Mouse (Mus musculus): ENCODE data around the gene Iscu.

Gene Iscu

DNA sequence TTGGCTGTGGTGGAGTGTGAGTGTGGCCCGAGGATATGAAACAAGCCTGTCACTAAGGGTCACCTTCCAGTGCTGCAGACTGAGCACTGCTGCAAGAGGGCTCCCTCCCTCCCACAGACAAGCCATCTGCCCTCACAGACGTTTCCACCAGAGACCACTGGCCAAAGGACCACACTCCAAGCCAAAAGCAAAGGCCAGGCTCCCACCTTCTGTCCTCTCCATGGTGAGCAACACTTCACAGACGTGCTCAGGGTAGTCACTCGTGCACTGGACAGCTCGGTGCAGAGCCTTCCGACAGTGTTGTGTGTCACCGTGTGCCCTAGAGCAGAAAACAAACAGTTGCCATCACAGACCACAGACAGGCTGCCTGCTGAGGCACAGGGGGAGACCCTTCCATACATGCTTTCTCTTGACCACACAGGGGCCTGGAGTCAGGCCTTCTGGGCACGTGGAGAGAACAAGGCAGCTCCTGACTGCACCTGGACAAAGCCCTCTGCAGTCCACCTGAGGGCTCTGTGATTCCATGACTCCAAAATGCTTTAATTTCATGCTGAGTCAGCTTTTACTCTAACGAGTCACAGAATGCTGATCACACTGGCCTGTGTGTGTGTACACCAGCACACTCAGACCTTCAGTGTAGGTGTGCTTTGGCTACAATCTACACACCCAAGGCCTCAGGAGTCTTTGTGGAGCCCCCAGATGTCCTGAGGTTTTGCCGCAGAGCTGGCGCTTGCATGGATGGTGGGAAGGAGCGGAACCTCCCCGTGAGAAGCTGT lies 23.8 kb upstream of the Iscu start:
- in situ Hi-C loops (cut with MboI; ENCODE audit: unreplicated experiment in 2 of 2), result no loop called here

- in situ Hi-C loops (cut with MboI; ENCODE audit: unreplicated experiment in 2 of 2), result no loop called here
Measured at GRCm38 (mm10) chr5:113751521-113752157, 20.9 kb upstream of the Iscu start.

DNA sequence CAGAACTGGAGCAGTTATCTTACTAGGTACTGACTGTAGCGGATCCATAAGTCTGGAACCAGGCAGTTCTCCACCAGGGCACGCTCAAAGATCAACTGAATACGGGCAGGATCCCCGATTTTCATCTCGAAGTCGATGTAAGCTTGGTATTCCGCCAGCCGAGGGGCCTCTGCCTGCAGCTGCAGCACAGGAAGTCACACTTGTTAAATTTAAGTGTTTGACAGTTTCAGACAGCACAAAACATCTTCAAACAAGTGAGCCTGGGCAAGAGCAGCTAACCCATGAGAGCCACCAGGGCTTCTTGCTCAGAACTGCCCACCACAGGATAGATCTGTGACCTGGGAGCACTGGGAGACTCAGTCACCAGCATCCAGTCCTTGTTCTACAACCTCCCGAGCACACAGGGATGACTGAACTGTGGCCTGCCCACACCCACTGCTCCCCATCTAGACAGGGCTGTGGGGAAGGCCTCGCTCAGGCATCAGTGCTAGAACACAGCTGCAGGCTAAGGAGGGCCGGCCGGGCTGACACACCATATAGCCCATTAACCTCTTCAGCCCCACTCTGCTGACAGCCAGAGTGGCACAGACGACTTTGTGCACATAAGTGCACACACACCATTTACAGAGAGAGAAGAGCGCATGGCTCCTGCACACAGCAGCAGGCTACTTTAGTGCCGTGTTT lies 17.1 kb upstream of the Iscu start:
- in situ Hi-C loops (cut with MboI; ENCODE audit: unreplicated experiment in 2 of 2), result no loop called here

- in situ Hi-C loops (cut with MboI; ENCODE audit: unreplicated experiment in 2 of 2), result no loop called here
Measured at GRCm38 (mm10) chr5:113761585-113761984, 11.0 kb upstream of the Iscu start.

DNA sequence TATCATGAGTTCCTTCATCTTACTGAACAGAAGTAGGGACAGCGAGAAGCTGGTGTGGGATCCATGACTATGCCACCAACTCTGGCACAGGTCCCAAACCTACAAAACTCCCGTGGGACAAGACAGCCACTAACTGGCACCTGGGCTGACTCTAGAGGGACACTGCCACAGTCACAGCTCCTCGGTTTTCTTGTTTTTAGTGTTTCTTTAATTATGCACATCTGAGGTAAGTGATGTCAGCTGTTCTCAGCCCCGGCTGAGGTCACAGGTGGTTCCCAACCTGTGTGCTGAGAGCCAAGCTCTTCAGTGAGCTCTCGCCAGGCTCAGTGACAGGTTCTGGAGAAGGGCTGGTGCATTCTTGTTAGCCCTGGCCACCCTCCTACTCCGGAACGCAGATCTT lies 8.1 kb upstream of the Iscu start:
- in situ Hi-C loops (cut with MboI; ENCODE audit: unreplicated experiment in 2 of 2), result no loop called here

GRCm38 (mm10) chr5:113765641-113766526 lies 6.7 kb upstream of the Iscu start:
- in situ Hi-C loops (cut with MboI; ENCODE audit: unreplicated experiment in 2 of 2), result no loop called here

DNA sequence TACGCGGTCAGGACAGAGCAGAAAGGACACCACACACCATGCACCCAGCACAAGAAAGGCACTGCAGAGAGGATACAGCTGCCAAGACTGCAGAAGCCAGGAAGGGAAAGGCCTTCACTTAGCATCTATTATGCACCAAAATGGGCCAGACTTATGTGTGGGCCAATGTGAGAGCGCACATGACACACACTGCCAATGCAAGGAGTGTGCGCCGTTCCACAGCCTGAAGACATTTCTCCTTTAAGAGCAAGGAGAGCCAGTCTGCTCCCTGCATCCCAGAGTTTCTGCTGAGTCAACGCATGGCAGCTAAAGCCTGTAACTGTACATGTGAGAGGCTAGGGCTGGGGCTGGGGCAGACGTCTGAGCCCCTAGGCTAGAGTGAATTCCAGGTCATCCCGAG lies 3.7 kb upstream of the Iscu start:
- in situ Hi-C loops (cut with MboI; ENCODE audit: unreplicated experiment in 2 of 2), result no loop called here

GRCm38 (mm10) chr5:113771213-113772162 lies 1.1 kb upstream of the Iscu start:
- in situ Hi-C loops (cut with MboI; ENCODE audit: unreplicated experiment in 2 of 2), result loop anchor here (5.0 to 10.0 kb wide), 5 partner anchors 34 to 183 kb away; partner anchors contain the start of gene Ficd (in 1 of the 2)

DNA sequence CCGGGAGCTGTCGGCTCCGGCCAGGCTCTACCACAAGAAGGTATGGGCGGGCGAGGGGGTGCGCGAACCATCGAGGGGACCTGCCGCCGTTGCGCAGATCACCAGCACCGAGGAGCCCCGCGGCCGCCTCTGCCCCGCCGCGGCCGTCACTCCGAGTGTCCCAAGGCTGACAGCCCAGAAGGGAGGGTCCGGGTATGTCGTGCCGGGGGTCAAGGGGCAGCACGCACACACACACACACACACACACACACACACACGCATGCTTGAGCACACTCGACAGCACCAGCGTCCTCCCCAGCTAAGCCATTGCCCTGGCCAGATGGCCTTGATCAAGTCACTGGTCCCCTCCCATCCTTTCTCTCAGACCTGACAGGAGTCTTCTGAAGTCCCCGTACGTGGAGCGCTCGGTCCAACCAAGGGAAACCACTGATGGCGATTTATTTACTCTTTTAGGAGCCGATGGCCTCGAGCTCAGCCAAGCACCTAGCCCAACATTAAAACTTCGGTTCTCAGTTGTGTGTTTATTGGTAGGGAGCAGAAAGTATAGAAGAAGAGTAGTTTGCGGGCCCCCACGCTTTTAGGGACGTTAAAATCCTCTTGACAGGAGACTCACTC lies 464 bp downstream of the Iscu start:
- in situ Hi-C loops (cut with MboI; ENCODE audit: unreplicated experiment in 2 of 2), result loop anchor here (5.0 to 10.0 kb wide), 5 partner anchors 36 to 182 kb away; partner anchors contain the start of gene Ficd (in 1 of the 2)

- in situ Hi-C loops (cut with MboI; ENCODE audit: unreplicated experiment in 2 of 2), result loop anchor here (5.0 to 10.0 kb wide), 5 partner anchors 36 to 181 kb away; partner anchors contain the start of gene Ficd (in 1 of the 2)
Measured at GRCm38 (mm10) chr5:113773664-113774063, 1.1 kb downstream of the Iscu start.

DNA sequence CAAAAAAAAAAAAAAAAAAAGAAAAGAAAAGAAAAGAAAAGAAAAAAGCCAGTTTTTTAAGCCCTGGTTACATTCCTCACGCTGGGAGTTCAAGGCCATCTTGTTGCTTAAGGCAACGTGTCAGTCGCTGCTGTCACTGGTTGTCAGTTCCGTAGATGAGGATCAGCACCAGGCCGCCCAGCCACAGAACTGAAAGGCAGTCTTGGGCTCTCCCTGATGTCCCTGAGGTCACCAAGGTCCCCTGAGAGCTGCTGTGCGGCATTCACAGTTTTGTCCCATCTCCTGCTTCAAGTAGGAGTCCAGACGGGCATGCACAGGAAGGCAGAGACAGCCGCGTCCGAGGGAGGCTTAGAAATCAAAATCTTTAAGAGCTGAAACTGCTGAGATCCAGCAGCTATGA lies 3.0 kb downstream of the Iscu start:
- in situ Hi-C loops (cut with MboI; ENCODE audit: unreplicated experiment in 2 of 2), result loop anchor here (10.0 to 25.0 kb wide), 4 partner anchors 179 to 1513 kb away; partner anchors contain the start of genes Cryba4 (in 1 of the 2), Crybb1 (in 1 of the 2) and Tpst2 (in 1 of the 2)

DNA sequence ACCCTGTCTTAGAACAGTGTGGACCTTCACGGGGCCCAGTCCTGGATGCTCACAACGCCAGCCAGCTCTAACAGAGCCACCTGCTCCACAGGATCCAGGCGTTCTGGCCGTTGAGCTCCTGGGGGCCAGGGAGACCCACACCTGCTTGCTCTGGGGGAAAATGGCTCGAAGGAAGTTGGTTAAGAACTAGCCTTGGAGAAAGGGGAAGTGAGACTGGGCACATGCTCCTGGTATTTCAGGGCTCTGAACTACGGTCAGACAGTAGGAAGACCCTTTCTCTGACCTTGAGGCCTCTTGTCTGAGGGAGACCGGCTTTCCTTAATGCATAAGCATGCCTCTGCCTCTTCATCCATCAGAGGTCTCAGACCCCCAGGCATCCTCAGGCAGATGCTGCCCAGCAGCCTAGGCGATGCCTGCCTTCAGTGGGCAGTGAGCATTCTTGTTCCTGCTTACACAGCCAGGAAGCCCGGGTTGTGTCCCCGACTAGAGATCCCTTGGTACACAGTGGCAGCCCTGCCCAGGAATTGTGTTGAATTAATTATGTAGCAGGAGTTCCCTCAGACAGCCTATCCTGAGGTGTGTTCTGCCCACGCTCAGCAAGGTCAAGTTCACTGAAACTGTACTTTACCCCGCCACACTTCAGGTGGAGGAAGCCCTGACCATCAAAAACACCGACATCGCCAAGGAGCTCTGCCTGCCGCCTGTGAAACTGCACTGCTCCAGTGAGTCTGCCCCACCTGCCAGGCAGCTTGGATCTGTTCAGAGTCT lies 3.8 kb downstream of the Iscu start:
- in situ Hi-C loops (cut with MboI; ENCODE audit: unreplicated experiment in 2 of 2), result loop anchor here (10.0 to 25.0 kb wide), 4 partner anchors 178 to 1514 kb away; partner anchors contain the start of genes Cryba4 (in 1 of the 2), Crybb1 (in 1 of the 2) and Tpst2 (in 1 of the 2)

- in situ Hi-C loops (cut with MboI; ENCODE audit: unreplicated experiment in 2 of 2), result loop anchor here (10.0 to 25.0 kb wide), 4 partner anchors 178 to 1515 kb away; partner anchors contain the start of genes Cryba4 (in 1 of the 2), Crybb1 (in 1 of the 2) and Tpst2 (in 1 of the 2)
Measured at GRCm38 (mm10) chr5:113776896-113777226, 4.3 kb downstream of the Iscu start.

- in situ Hi-C loops (cut with MboI; ENCODE audit: unreplicated experiment in 2 of 2), result loop anchor here (10.0 to 25.0 kb wide), 4 partner anchors 177 to 1515 kb away; partner anchors contain the start of genes Cryba4 (in 1 of the 2), Crybb1 (in 1 of the 2) and Tpst2 (in 1 of the 2)
Measured at GRCm38 (mm10) chr5:113777728-113778127, 5.2 kb downstream of the Iscu start.

DNA sequence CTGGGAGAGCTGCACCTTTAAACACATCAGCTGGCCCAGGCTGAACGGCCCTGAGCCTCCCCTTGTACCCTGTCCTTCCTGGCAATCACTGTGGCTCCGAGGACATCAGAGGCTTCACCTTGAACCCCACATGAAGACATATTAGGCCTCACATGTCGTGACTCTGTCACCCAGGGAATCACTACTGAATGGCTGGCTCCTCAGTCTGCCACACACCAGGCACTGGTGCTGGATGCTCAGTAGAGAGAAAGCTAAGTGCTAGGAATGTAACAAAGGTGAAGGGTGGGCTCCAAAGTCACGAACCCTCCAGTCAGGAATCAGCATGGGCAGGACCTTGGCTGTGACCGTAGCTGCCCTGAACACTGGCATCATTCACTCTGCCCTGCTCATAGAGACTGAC lies 7.0 kb downstream of the Iscu start:
- in situ Hi-C loops (cut with MboI; ENCODE audit: unreplicated experiment in 2 of 2), result loop anchor here (10.0 to 25.0 kb wide), 4 partner anchors 175 to 1517 kb away; partner anchors contain the start of genes Cryba4 (in 1 of the 2), Crybb1 (in 1 of the 2) and Tpst2 (in 1 of the 2)

DNA sequence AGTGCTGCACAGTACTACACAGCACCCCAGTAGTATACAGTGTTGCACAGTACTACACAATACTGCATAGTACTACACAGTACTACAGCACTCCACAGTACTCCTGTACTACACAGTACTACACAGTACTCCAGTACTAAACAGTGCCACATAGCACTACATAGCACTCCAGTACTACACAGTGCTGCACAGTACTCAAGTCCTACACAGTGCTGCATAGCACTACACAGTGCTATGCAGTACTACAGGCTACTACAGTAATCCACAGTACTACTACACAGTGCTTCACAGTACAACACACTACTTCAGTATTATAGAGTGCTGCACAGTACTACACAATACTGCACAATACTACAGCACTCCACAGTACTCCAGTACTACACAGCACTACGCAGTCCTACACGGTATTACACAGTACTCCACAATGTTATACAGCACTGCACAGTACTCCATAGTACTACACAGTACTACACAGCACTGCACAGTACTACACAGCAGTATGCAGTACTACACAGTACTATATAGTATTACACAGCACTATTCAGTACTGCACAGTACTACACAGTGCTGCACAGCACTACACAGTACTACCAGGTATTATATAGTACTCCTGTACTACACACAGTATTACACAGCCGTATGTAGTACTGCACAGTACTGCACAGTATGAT lies 7.7 kb downstream of the Iscu start:
- in situ Hi-C loops (cut with MboI; ENCODE audit: unreplicated experiment in 2 of 2), result loop anchor here (25.0 kb wide), 3 partner anchors 807 to 1518 kb away; partner anchors contain the start of genes Cryba4 (in 1 of the 2), Crybb1 (in 1 of the 2) and Tpst2 (in 1 of the 2)

GRCm38 (mm10) chr5:113780763-113781162 lies 8.2 kb downstream of the Iscu start:
- in situ Hi-C loops (cut with MboI; ENCODE audit: unreplicated experiment in 2 of 2), result loop anchor here (25.0 kb wide), 3 partner anchors 807 to 1518 kb away; partner anchors contain the start of genes Cryba4 (in 1 of the 2), Crybb1 (in 1 of the 2) and Tpst2 (in 1 of the 2)

All from v-Abl transformed pro-B cells (cell line).